Mouse (Mus musculus) myocyte (in vitro differentiated cells): ENCODE data around the gene Polr2l. TPM values are rescaled to one million over a fixed set of nuclear protein-coding genes. Genes with fewer than 3 reads are reported as not detected.

ENCODE experiments used
- H3K27me3 ChIP-seq: one replicate; pipeline ENCODE4 v1.6.1; 2011; ENCODE audit not compliant: control insufficient read depth, insufficient read depth, insufficient read length
- H3K36me3 ChIP-seq: one replicate; pipeline ENCODE4 v1.6.1; 2011; ENCODE audit not compliant: control insufficient read depth, insufficient read depth
- H3K4me2 ChIP-seq: one replicate; pipeline ENCODE4 v1.6.1; 2011; ENCODE audit warnings: low read depth, control low read depth
- H3K4me3 ChIP-seq: one replicate; pipeline ENCODE4 v1.5.1; 2011; ENCODE audit warnings: mild to moderate bottlenecking, control low read depth, moderate library complexity
- H3K79me2 ChIP-seq: one replicate; pipeline ENCODE4 v1.6.1; 2011; ENCODE audit not compliant: control insufficient read depth, insufficient read depth
- H3ac ChIP-seq: one replicate; pipeline ENCODE4 v1.6.1; 2011; ENCODE audit not compliant: control insufficient read depth, insufficient read length
- CEBPB ChIP-seq: IDR thresholded peaks from 2 replicates; pipeline ENCODE4 v1.6.1; 2011; ENCODE audit warnings: mild to moderate bottlenecking, moderate library complexity; ENCODE audit not compliant: poor library complexity, insufficient read depth, severe bottlenecking
- E2F4 ChIP-seq: IDR thresholded peaks from one replicate; pipeline ENCODE4 v1.6.1; 2011; ENCODE audit warnings: mild to moderate bottlenecking, control low read depth, moderate library complexity; ENCODE audit not compliant: insufficient read depth
- MAX ChIP-seq: IDR thresholded peaks from one replicate; pipeline ENCODE4 v1.6.1; 2011; ENCODE audit warnings: low read depth, mild to moderate bottlenecking, control low read depth
- MYOD1 ChIP-seq, 3 experiments: IDR thresholded peaks; one replicate each; pipeline ENCODE4 v1.6.1; 2011; ENCODE audit warnings: control low read depth in 2 of 3, low read depth in 2 of 3, mild to moderate bottlenecking in 2 of 3, moderate library complexity in 1 of 3; ENCODE audit not compliant: insufficient read length in 2 of 3, control insufficient read depth in 1 of 3
- MYOG ChIP-seq, 3 experiments: IDR thresholded peaks; one replicate each; pipeline ENCODE4 v1.6.1; 2011; ENCODE audit warnings: control low read depth in 2 of 3, low read depth in 2 of 3, mild to moderate bottlenecking in 2 of 3; ENCODE audit not compliant: insufficient read length in 2 of 3, control insufficient read depth in 1 of 3, insufficient read depth in 1 of 3
- POLR2A ChIP-seq: IDR thresholded peaks from one replicate; pipeline ENCODE4 v1.6.1; 2011; ENCODE audit warnings: low read depth, mild to moderate bottlenecking, control low read depth, moderate library complexity; ENCODE audit not compliant: insufficient read length
- POLR2AphosphoS2 ChIP-seq: IDR thresholded peaks from one replicate; pipeline ENCODE4 v1.6.1; 2011; ENCODE audit warnings: low read depth, control low read depth; ENCODE audit not compliant: insufficient read length
- REST ChIP-seq: IDR thresholded peaks from one replicate; pipeline ENCODE4 v1.6.1; 2011; ENCODE audit warnings: mild to moderate bottlenecking, control low read depth, moderate library complexity; ENCODE audit not compliant: insufficient read depth, insufficient read length
- SRF ChIP-seq: IDR thresholded peaks from one replicate; pipeline ENCODE4 v1.6.1; 2011; ENCODE audit warnings: low read depth; ENCODE audit not compliant: control insufficient read depth, insufficient read length
- TCF12 ChIP-seq: IDR thresholded peaks from one replicate; pipeline ENCODE4 v1.6.1; 2011; ENCODE audit warnings: mild to moderate bottlenecking, control low read depth; ENCODE audit not compliant: poor library complexity, insufficient read depth, severe bottlenecking
- TCF3 ChIP-seq: IDR thresholded peaks from one replicate; pipeline ENCODE4 v1.6.1; 2011; ENCODE audit warnings: low read depth, control low read depth; ENCODE audit not compliant: insufficient read length
- USF1 ChIP-seq: IDR thresholded peaks from one replicate; pipeline ENCODE4 v1.6.1; 2011; ENCODE audit warnings: low read depth, mild to moderate bottlenecking, control low read depth, moderate library complexity
- polyA plus RNA-seq: library from polyadenylated mRNA; unstranded; fragments of >200 nt; fragmentation: generic; extraction: Trizol; gene quantifications from one replicate; pipeline ENCODE4 v1.2.1, GENCODE M21; 2012; ENCODE audit warnings: missing spikeins

Gene Polr2l
- polyA plus RNA-seq, 1 experiment: 95.1 TPM

DNA sequence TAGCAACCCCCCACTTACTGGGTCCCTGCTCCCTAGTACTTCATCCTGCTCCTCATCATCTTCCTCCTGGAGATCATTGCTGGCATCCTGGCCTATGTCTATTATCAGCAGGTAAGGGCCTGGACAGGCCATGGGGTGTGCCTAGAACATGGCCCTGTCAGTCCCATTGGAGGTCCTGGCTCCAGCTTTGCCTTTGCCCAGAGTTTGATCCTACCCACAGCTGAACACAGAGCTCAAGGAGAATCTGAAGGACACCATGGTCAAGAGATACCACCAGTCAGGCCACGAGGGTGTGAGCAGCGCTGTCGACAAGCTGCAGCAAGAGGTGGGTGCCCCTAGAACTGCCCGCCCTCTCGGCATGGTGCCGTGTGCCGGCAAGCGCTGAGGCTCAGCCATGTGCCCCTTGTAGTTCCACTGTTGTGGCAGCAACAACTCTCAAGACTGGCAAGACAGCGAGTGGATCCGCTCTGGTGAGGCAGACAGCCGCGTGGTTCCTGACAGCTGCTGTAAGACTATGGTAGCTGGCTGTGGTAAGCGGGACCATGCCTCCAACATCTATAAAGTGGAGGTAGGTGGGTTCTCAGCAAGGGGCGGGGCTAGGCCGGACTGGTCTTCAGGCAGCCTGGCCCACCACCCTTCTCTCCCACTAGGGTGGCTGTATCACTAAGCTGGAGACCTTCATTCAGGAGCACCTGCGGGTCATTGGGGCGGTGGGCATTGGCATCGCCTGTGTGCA is 4.9 kb downstream of the Polr2l start:
- Histone ChIP-seq H3K27me3 (no peaks in the 10 kb centered on the region), H3K36me3 (peaks cover 19% of the 10 kb centered on the region), H3K79me2 (peaks cover 52% of the 10 kb centered on the region), H3ac (peak overlapping the region; percentile 0), H3K4me2 (peak overlapping the region; percentile 96), H3K4me3 (peak overlapping the region; percentile 84)
- TF ChIP-seq TCF3 (no peak), POLR2AphosphoS2 (peak; percentile 72)

DNA sequence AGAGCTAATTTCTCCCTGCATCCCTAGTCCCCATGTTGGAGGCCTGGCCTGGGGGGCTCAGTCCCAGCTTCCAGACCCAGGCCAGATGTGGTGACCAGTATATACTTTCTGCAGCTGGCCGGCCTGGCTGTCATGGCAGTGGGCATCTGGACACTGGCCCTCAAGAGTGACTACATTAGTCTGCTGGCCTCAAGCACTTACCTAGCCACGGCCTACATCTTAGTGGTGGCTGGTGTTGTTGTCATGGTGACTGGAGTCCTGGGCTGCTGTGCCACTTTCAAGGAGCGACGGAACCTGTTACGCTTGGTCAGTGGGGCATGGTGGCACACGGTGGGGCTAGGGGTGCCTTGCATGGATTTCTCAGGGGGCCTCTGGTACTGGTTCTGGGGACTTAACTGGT is 5.6 kb downstream of the Polr2l start:
- H3K4me2 ChIP-seq: peak overlapping the region; percentile 96
- H3ac ChIP-seq: peak overlapping the region; percentile 0
- H3K4me3 ChIP-seq: peak overlapping the region; percentile 84
- peaks cover 19% of the 10 kb centered on the region for H3K36me3 ChIP-seq
- no peaks in the 10 kb centered on the region for H3K27me3 ChIP-seq
- H3K79me2 ChIP-seq: peaks cover 47% of the 10 kb centered on the region
- TF ChIP-seq TCF3: no peak
- no peak for TF ChIP-seq SRF
- TF ChIP-seq USF1: no peak
- no peak for TF ChIP-seq MAX
- no peak for TF ChIP-seq POLR2AphosphoS2
- no peak for TF ChIP-seq MYOD1 (IDR thresholded peaks at IDR 0.05; ENCODE audit: control insufficient read depth in 1 of 3, insufficient read length in 2 of 3, low read depth in 2 of 3)
- TF ChIP-seq MYOG (IDR thresholded peaks at IDR 0.05; ENCODE audit: control insufficient read depth in 1 of 3, insufficient read depth in 1 of 3, insufficient read length in 2 of 3, low read depth in 2 of 3): no peak
- no peak for TF ChIP-seq POLR2A
- no peak for TF ChIP-seq REST
- TF ChIP-seq E2F4: no peak
- no peak for TF ChIP-seq CEBPB
- no peak for TF ChIP-seq TCF12

DNA sequence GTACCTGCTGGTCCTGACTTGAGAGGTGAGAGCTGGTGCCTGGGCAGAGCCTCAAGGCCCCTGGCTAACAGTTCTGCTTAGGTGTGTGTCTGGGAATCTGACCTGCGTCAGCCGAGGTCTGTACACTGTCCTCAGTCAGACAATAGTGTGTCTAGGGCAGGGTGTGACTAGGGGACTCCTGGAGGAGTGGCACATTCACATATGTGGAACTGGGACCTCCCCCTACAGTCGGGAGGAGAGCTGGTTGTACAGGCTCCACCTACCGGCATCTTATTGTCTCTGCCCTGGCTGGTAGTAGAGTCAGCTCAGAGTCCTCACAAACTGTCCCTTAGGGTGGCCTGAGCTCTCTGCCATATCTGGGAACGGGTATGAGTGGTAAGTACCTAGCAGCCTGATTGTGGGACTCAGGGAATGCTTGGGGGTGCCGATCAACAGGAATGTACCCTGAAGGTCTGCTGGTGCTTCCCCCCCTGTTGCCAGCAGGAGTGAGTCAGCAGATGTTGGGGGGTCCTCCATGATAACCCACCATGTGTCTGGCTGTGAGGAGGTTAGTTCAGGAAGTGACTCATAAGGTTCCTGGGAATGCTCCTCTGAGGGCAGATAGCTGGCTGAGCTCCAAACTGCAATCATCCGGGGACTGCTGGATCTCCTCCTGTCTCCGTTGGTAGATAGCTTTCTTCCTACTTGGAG is 6.3 kb downstream of the Polr2l start:
- H3K36me3 ChIP-seq: peaks cover 19% of the 10 kb centered on the region
- H3K4me3 ChIP-seq: peak overlapping the region; percentile 84

DNA sequence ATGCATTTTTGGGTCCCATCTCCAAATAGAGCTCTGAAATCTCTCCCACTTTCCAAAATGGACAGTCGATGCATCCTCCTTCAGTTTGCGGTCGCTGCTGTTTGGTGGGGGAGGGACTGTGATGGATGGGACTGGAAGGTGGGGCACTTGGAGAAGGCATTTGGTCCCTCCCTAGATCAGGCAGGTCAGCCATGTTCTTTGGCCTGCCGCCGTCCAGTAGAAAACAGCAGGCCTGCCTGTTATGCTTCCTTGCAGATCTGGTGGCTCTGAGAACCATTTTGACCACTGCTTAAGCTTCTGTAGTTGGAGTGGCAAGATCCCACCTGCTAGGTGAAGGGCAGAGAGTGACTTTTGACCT is 6.8 kb downstream of the Polr2l start:
- TF ChIP-seq POLR2AphosphoS2: no peak
- no peak for TF ChIP-seq SRF
- no peak for TF ChIP-seq USF1
- TF ChIP-seq TCF12: no peak
- TF ChIP-seq MYOG (IDR thresholded peaks at IDR 0.05; ENCODE audit: control insufficient read depth in 1 of 3, insufficient read depth in 1 of 3, insufficient read length in 2 of 3, low read depth in 2 of 3): no peak
- TF ChIP-seq POLR2A: no peak
- no peak for TF ChIP-seq CEBPB
- TF ChIP-seq MYOD1 (IDR thresholded peaks at IDR 0.05; ENCODE audit: control insufficient read depth in 1 of 3, insufficient read length in 2 of 3, low read depth in 2 of 3): no peak
- TF ChIP-seq MAX: no peak
- no peak for TF ChIP-seq E2F4
- TF ChIP-seq REST: no peak
- TF ChIP-seq TCF3: no peak
- Histone ChIP-seq H3K79me2 (peaks cover 35% of the 10 kb centered on the region), H3K27me3 (no peaks in the 10 kb centered on the region), H3ac (peak overlapping the region; percentile 39), H3K4me3 (peak overlapping the region; percentile 84), H3K4me2 (peak overlapping the region; percentile 96), H3K36me3 (peaks cover 19% of the 10 kb centered on the region)

More for the DNA sequence above, 6.3 kb downstream of the Polr2l start:
- Histone ChIP-seq H3K27me3 (no peaks in the 10 kb centered on the region), H3ac (peak overlapping the region; percentile 0), H3K4me2 (peak overlapping the region; percentile 96), H3K79me2 (peaks cover 40% of the 10 kb centered on the region)
- TF ChIP-seq POLR2AphosphoS2: peak; percentile 81
- TF ChIP-seq MYOG (IDR thresholded peaks at IDR 0.05; ENCODE audit: control insufficient read depth in 1 of 3, insufficient read depth in 1 of 3, insufficient read length in 2 of 3, low read depth in 2 of 3): peak in 1 of 3 experiments; percentile 11
- TF ChIP-seq REST: no peak
- TF ChIP-seq MYOD1 (IDR thresholded peaks at IDR 0.05; ENCODE audit: control insufficient read depth in 1 of 3, insufficient read length in 2 of 3, low read depth in 2 of 3): peak in 1 of 3 experiments; percentile 1
- TF ChIP-seq E2F4: no peak
- peak; percentile 84 for TF ChIP-seq POLR2A
- no peak for TF ChIP-seq TCF12
- no peak for TF ChIP-seq USF1
- TF ChIP-seq TCF3: no peak
